Mouse (Mus musculus): ENCODE measurements around the gene Oosp1.

Gene Oosp1

GRCm38 (mm10) chr19:11690839-11691238, at the start of gene Oosp1:
Oosp1 (minus strand) TSS chr19:11691150.
- DNase-seq, result peak; percentile 2

GRCm38 (mm10) chr19:11736455-11736854, 45.5 kb upstream of the Oosp1 start:
- no peak for DNase-seq

GRCm38 (mm10) chr19:11730278-11730677, 39.3 kb upstream of the Oosp1 start:
- no peak for DNase-seq

- DNase-seq, result no peak
Measured at GRCm38 (mm10) chr19:11727304-11727703, 36.4 kb upstream of the Oosp1 start.

- no peak for DNase-seq
Measured at GRCm38 (mm10) chr19:11725915-11726314, 35.0 kb upstream of the Oosp1 start.

GRCm38 (mm10) chr19:11724275-11724674, 33.3 kb upstream of the Oosp1 start:
- DNase-seq, result peak; percentile 68

- no peak for DNase-seq
Measured at GRCm38 (mm10) chr19:11723870-11724269, 32.9 kb upstream of the Oosp1 start.

- DNase-seq, result peak; percentile 2
Measured at GRCm38 (mm10) chr19:11720071-11720470, 29.1 kb upstream of the Oosp1 start.

GRCm38 (mm10) chr19:11712451-11712850, 21.5 kb upstream of the Oosp1 start:
- no peak for DNase-seq

- peak; percentile 1 for DNase-seq
Measured at GRCm38 (mm10) chr19:11698342-11698741, 7.4 kb upstream of the Oosp1 start.

GRCm38 (mm10) chr19:11696755-11697154, 5.8 kb upstream of the Oosp1 start, which contains the start of gene Oosp3:
Oosp3 (plus strand) TSS chr19:11697055.
- no peak for DNase-seq

GRCm38 (mm10) chr19:11691454-11691853, 504 bp upstream of the Oosp1 start:
- DNase-seq, result no peak

GRCm38 (mm10) chr19:11661562-11661961, 29.4 kb downstream of the Oosp1 start:
- no peak for DNase-seq

- DNase-seq, result no peak
Measured at GRCm38 (mm10) chr19:11660459-11660858, 30.5 kb downstream of the Oosp1 start, which contains the start of gene Oosp2. Oosp2 (minus strand) TSS chr19:11660559.

- DNase-seq, result peak; percentile 29
Measured at GRCm38 (mm10) chr19:11659142-11659541, 31.8 kb downstream of the Oosp1 start.

GRCm38 (mm10) chr19:11649564-11649963, 41.4 kb downstream of the Oosp1 start:
- DNase-seq, result no peak

- no peak for DNase-seq
Measured at GRCm38 (mm10) chr19:11646166-11646565, 44.8 kb downstream of the Oosp1 start.

- DNase-seq, result peak; percentile 12
Measured at GRCm38 (mm10) chr19:11640732-11641131, 50.2 kb downstream of the Oosp1 start, which contains the start of gene Ms4a3. Ms4a3 (minus strand) TSS chr19:11640851.

GRCm38 (mm10) chr19:11639038-11639437, 51.9 kb downstream of the Oosp1 start:
- DNase-seq, result no peak

- DNase-seq, result no peak
Measured at GRCm38 (mm10) chr19:11635572-11635971, 55.4 kb downstream of the Oosp1 start.

- DNase-seq, result no peak
Measured at GRCm38 (mm10) chr19:11634330-11634729, 56.6 kb downstream of the Oosp1 start.

GRCm38 (mm10) chr19:11633732-11634131, 57.2 kb downstream of the Oosp1 start:
- no peak for DNase-seq

- no peak for DNase-seq
Measured at GRCm38 (mm10) chr19:11625231-11625630, 65.7 kb downstream of the Oosp1 start.

- DNase-seq, result no peak
Measured at GRCm38 (mm10) chr19:11624800-11625199, 66.2 kb downstream of the Oosp1 start.

GRCm38 (mm10) chr19:11623551-11623950, 67.4 kb downstream of the Oosp1 start, which contains the start of gene Ms4a2:
Ms4a2 (minus strand) TSS chr19:11623719.
- DNase-seq, result no peak

Measured in lung, postnatal 36 days (tissue).